Mouse (Mus musculus) neutrophil, adult 5-6 weeks (primary cell): ENCODE results near the gene Lrba. TPM values are rescaled to one million over a fixed set of nuclear protein-coding genes. Genes with fewer than 3 reads are reported as not detected.
A peak's percentile ranks its signal among the peaks of the same experiment; 100 is the strongest.

ENCODE experiments used
- ATAC-seq: fragments of 151-379, 151-347 bp; 2 replicates; pipeline ENCODE4 v1.8.0; 2017; ENCODE audit warnings: mild to moderate bottlenecking, moderate TSS enrichment; ENCODE audit not compliant: insufficient number of reproducible peaks, poor library complexity, low FRiP score, severe bottlenecking; ENCODE audit errors: extremely low read depth
- total RNA-seq: library from RNA; stranded (forward); fragments of 200-1000 nt; gene quantifications from 2 replicates; pipeline ENCODE4 v1.2.3, GENCODE M21; 2017

Lrba gene
- total RNA-seq, 1 experiment from 2014 or later = 59.2 TPM

DNA sequence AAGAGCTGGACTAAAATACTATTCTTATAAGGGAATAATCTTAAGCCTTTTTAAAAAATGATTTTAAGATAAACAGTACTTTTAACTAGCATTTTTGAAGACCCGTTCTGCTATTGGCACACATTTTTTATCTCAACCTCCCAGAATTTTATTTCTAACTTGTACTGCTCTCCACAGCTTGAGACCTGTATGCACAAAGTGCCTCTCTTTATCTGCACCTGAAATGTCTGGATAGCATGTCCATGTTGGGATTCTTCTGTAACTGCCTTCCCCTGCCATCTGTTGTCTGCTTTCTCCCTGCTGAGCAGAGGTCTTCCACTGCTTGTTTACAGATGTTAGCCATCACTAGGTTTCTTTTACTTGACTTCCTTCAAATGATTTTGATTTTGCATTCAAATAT is 202.3 kb downstream of the Lrba start:
- ATAC-seq = no peak

DNA sequence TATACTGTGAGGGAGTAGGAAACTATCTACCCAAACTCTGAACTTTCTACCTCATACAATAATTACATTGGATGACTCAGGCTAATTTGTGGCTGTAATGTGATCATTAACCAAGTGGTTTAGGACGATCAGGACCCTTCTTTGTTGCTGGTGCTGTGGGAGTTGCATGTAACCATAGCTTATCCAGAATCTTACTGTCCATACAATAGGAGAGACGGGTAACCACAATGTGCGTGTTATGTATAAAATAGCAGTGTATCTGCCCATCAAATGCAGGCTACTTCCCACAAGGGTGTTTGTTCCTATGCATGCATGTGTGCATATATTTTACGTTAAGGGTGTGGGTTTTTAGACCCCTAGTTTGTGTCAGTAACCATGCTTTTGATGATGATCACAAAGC is 219.0 kb downstream of the Lrba start:
- no peak for ATAC-seq

DNA sequence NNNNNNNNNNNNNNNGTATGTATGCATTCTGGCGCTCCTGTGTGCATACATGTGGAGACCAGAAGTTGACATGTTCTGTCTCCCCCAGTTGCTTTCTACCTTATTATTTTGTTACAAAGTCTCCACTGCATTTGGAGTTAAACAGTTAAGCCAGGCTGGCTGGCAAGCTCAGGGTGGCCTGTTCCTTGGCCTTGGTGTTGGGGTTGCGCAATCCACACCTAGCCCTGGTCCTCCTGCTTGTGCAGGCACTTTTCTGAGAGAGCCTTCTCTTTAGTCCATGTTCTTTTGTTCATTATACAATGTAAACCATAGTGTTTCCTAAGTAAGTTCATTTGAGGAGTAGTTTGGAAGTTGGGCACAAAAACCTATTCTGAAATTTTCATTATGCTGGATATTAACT is 226.7 kb downstream of the Lrba start:
- ATAC-seq = no peak

DNA sequence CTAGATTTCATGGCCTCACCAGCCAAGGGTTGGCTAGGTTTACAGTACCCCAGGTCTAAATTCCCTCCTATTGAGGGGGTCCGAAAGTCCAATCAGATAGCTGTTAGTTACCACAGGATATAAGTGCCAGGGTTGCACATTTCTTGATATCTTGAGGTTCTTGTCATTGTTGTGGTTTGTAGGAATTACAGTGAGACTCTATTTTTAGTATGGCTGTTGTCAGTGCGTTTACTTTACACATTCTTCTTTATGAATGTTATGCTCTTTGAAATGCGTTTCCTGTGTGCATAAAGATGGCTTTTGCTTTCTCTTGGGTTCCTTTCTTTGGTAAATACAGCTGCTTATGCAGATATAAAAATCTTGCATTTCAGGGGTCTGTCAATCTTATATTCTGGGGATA is 237.1 kb downstream of the Lrba start:
- ATAC-seq = no peak

DNA sequence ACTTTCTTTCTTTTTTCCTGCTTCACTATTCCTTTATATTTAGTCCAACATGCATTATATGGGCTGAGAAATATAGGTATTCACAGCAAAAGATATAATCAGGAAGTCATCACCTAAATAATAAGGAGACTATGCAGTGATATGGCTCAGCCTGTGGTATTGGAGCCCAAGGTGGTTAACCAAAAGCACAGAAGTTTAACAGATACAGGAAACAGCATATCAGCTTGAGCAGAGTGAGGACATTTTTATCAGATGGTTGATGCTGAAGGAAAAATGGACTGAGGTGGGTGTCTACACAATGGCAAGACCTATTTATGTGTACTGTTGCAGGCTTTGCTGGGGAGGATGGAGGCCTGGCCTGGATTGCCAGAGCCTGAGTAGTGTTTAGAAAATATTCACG is 265.5 kb downstream of the Lrba start:
- no peak for ATAC-seq

DNA sequence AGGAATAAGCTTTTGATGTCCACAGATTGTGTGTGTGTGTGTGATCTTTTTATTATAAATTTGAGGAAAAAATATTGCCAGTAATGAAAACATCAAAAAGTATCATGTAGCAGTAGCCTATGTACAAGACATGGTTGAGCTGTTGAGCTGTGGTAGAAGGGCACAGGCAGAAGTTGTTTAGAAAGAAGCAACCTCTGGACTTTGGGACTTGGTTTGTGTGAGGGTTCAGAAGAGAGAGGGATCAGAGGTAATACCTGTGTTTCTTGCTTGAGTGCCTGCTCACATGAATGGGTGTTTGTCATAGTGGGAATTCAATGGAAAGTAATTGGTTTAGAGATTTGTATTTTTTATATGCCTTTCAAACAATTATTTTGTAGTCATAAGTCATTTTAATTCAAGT is 276.1 kb downstream of the Lrba start:
- ATAC-seq = no peak

DNA sequence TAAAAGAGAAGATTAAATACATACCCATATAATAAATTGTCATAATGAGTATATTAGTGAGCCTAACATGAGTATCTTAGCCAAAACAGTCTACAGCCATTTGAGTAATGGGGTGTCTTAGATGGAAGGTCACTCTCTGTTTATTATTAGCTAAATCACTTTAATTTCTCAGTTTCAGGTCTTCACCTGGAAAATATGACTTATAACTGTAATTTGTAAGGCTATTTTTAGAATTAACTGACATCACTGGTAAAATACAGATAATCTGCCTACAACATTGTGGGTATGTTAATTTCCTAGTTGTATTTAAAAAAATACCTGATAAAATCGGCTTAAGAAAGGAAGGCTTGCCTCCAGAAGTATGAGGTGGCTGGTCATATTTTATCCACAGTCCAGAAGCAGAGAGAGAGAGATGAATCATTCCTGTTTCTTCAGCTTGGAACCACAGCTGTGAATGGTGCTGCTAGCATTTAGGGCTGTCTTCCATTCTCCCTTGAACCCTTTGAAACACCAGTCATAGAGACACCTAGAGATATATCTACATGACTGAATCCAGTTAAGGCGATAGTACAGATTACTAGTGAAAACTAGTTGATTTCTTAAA is 294.1 kb downstream of the Lrba start:
- no peak for ATAC-seq

DNA sequence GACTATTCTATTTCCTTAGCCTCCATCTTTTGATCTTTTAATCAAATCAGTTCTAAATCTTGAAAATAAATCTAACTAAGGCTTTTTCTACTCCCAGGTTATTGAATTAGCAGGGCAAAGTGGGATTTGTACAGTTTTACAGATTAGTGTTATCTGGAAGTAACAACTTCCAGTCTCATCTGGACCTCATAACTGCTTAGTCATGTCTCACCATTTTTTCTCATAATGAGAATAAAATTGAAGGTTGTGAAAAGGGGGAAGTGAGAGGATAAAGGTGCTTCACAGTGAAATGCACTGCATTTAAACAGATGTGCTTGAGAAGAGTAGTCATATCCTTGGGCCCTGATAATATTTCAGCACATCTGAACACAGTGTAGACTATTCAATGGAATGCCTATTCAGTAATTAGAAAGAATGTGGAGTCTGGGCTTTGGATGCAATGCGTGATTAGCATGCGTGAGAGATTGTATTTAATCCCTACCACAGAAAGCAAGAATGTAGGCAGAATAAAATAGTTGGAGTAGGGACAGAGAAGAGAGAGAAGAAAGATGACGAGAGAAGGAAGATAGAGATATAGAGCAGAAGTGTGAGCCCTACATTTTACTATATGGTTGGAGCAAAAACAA is 298.5 kb downstream of the Lrba start:
- no peak for ATAC-seq

DNA sequence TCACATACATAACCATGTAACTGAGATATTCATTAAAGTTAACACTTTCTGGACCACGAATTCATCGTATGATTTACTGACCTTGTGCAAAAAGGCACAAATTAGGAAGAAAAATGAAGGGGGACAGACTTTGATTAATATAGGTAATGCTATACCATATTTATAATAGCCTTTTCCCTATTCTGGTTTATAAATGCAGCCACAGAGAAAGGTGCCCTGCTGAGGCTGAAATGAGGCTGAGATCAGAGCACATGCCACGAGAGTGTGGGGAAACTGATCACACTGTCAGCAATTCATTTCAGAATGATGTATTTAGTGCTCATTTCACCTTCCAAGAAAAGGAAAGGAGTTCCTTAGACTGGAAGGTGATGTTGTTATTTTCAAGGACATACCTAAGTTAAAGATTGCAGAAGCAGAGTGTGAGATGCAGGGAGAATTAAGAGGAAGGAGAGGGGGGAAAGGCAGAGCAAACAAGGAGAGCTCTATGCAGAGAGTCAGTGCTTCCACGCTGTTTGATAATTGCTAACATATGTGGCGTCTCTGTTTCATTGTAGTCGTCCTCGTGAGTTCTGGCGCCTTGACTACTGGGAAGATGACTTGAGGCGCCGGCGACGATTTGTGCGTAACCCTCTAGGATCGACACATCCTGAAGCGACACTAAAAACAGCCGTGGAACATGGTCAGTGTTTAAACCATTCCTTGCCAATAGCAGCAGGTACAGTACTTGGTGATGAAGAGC is 307.2 kb downstream of the Lrba start:
- ATAC-seq = no peak

DNA sequence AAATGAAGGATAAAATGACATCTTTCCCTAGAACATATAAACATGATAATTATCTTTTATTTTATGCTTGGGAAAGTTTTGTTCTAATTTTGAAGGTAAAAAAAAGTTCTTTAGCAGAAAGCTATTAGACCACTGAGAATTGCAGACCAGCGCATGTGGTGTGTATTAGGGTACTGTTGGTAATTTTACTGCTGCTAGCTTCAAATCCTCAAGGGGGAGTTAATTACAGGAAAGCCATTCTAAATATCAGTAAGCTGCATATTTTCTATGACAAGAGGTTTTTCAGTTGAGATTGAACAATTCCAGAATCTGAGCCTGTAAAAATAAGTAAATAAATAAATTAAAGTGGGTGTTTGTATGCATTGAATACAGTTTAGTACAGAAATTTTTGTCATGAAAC is 312.3 kb downstream of the Lrba start:
- ATAC-seq = no peak

DNA sequence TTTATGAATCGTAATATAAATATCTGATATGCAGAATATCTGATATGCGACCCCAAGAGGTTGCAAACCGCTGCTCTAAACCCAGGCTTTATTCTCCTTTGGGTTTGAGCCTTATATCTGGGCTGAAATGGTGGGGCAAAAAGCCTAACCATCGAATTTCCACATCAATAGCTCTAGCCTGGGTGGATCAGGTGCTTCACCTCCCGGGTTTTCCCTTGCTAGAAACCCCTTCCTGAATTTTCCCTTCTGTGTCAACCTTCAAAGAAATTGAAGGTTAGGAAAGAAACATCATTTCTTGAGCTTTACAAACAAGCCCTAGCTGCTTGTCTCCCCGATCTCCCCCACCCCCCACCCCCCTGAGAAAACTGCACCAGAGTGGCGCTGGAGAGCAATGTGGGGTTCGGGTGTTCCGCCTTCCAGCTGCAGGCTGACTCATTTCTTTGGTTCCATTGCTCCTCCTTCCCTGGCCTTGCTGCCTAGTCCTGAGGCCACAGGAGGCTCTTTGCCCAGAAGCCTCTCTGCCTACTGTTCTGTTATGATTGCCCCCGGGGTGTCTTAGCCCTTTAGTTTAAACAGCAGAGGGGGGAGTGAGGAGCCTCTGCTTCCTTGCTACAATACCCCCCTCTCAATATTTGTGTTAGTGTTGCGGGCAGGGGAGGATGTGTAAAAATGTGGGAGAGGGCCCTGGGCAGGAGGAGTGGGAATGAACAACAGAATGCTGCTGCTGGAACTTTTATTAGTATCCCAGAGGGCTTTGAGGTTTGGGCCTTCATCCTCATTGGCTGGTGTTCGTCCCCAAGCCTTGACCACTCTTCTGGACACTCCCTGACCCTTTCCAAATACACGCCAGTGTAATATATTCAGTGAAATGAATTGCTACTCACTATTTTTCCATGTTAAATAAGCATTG is 314.4 kb downstream of the Lrba start:
- ATAC-seq = no peak

DNA sequence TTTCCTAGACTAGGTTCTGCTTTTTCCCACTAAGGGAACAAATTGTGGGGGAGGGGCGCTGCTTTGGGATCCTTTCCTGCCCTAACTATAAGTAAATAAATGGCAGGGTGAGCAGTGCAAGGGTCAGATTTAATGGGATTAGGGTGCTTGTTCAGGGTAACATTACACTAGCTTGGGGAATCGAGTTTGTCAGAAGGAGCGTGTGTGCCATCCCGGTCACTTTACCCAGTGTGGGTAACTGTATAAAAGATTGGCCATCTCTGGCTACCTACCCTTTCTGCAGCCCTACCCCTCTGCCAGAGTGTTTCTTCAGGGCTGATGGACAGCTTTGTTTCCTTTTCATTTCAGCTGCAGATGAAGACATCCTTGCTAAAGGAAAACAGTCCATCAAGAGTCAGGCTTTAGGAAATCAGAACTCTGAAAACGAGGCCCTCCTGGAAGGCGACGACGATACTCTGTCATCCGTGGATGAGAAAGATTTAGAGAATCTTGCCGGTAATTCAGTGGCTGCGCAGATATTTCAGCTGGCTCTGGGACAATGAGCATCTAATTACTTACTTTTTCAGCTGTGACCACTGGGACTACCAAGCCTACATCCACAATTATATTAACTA is 315.2 kb downstream of the Lrba start:
- no peak for ATAC-seq

DNA sequence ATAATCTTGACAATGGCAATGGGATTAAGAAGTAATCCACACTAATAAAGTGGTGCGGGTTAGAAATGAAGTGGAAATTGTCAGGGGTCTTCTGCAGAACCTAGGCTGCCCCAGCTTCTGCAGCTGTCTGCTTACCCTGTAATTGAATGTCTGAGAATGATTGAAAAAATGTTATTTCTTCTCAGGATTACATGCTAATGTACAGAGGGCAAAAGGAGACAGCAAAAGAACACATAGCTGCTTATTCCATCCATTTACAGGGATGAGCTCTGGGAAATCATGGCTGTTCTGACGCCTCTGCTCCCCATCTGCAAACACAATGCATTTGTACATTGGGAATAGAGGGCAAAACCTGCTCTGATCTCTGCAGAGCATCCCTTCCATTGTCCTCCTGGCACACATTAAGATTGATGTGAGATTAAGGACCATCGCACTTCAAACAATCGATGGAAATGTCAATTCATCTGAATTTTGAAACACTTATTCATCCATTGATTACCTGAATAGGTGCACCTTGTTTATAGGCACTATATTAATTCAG is 316.7 kb downstream of the Lrba start:
- no peak for ATAC-seq

DNA sequence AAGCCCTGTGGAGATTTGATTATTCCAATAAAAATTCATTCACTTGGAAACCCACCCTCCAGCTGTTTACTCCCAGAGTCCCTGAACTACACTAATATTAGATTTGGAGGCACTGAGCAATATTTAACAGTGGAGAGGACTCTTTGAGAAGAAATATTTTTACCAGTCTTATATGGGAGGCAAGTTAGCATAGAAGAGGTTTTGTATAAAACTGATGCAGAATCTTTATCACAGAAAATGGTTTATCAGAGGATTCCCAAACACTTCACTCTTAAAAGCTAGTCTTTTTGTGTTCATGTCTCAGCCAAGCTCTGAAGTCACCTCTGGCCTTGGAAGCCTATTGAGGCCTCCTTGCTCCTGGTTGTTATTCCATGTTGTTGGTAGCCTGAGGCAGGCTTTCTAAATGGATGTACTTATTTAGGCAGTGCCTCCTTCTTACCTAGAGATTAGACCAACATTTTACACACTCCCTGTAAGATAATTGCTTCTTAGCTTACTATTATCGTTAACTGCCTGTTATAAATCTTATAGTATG is 317.4 kb downstream of the Lrba start:
- no peak for ATAC-seq

DNA sequence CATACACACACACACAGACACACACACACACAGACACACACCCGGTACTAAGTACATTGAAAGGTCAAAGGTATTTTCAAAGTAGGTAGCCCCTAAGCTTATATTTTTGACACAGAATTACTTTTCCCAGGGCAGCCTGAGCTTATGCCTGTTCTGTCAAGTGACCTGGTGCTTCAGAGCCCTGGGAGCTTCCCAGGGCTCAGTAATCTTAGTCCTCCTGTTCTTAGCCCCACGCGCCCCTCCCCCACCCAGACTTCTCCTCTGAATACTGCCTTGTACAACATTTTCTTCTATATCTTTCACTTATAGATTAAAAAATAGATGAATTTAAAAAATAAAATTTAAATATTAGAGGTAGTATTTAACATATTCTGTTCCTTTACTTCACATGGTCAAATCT is 320.3 kb downstream of the Lrba start:
- no peak for ATAC-seq

DNA sequence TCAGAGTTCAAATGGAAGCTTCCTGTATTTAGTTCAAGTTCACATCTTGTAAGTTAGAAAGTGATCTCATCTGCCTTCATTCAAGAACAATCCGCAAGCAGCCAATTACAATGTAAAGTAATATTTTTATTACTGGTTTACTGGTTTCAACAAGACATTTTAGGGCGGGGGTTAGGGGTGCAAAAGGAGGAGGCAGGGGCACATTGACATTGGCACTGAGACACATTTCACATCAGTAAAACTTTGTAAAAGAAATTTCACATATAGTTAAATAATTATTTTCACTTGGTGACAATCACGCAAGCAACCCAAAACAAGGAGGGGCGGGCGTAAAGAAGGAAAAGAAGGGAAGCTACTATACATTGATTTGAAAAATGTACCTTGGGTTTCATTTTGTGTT is 321.5 kb downstream of the Lrba start:
- ATAC-seq = no peak

DNA sequence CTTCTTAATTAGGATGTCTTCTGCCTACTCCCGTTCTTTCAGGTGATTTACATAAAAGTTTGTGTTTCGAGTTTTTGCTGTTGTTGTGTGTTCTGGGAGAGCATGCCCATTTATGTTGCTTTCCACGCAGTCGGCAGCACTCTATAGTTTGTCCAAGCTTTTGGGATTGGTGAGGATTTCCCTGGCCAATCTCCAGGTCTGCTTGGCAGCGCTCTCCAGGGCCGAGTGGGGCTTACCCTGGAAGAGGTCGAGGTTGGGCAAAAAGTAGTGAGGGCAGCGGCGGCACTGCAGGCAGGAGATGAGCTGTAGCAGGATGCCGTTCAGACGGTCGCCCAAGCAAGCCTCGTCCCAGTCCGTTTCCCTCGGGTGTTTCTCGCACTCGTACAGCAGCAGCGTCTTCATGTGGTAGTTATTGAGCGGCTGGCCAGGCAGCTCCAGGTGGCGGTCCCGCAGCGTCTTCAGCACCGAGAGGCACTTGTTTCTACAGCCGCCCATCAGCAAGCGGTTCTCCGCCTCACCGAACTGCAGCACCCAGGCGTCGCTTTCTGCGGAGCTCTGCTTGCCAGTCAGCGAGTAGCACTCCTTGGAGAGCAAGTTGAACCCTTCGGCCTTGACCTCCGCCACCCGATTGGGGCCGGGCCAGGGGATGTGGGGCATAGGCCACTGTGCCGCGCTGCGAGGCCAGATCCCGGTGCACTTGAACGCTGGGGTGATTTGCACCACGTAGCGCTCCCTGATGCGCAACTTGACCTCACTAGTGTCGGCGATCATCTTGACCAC is 322.2 kb downstream of the Lrba start:
- ATAC-seq = peak; percentile 51; the same call in 1 of the 2 replicates

DNA sequence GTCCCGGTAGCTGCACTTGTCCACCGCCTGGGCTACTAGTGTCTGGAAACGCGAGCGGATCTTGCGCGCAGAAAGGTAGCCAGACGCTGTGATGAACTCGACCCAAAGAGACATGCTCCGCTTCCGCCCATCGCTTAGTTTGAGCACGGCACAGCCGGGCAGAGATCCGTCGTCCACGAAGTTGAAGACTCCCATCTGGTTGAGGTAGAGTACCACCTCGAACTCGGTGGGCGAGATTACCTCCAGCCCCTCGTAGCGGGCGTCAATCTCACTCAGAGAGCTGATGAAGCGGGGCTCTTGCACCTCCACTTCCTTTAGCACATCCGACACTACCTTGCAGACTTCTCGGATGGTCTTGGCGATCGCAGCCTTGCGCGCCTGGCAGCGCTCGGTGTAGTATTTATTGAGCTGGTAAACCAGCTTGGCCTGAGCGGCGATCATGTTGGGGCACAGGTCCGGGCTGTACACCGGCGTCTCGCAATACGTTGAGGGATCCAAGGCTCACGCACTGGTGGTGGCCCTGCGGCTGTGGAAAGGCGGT is 322.8 kb downstream of the Lrba start:
- 0 out of 2 replicates have a peak, but pooled peaks have one; percentile 13 for ATAC-seq
